Mouse (Mus musculus) liver, embryonic 16.5 days (tissue): ENCODE results near the gene Clec16a. TPM values are rescaled to one million over a fixed set of nuclear protein-coding genes. Genes with fewer than 3 reads are reported as not detected.

Experiments
- ATAC-seq: fragments of 200-750 bp; cut with Nextera tagmentation; 2 replicates; pipeline ENCODE4 v1.8.0; 2017; ENCODE audit warnings: low read depth, mild to moderate bottlenecking, moderate number of reproducible peaks, moderate library complexity
- H3K27ac ChIP-seq: fragments of 300-500 bp; sonication (generic); 2 replicates; pipeline ENCODE4 v1.5.1; 2014; ENCODE audit warnings: mild to moderate bottlenecking, low read length
- H3K27me3 ChIP-seq: fragments of 300-500 bp; sonication (generic); 2 replicates; pipeline ENCODE4 v1.6.1; 2014; ENCODE audit warnings: low read depth, low read length, mixed read lengths; ENCODE audit not compliant: control insufficient read depth, insufficient read depth
- H3K36me3 ChIP-seq: fragments of 300-500 bp; sonication (generic); 2 replicates; pipeline ENCODE4 v1.6.1; 2014; ENCODE audit warnings: mild to moderate bottlenecking; ENCODE audit not compliant: control insufficient read depth, insufficient read depth
- H3K4me1 ChIP-seq: fragments of 300-500 bp; sonication (generic); 2 replicates; pipeline ENCODE4 v1.6.1; 2014; ENCODE audit warnings: low read depth, low read length, mixed read lengths; ENCODE audit not compliant: control insufficient read depth
- H3K4me2 ChIP-seq: fragments of 300-500 bp; sonication (generic); 2 replicates; pipeline ENCODE4 v1.6.1; 2014; ENCODE audit warnings: low read depth, low read length, mixed read lengths
- H3K4me3 ChIP-seq: fragments of 300-500 bp; sonication (generic); 2 replicates; pipeline ENCODE4 v1.5.1; 2014; ENCODE audit warnings: low read depth, mild to moderate bottlenecking, low read length
- H3K9ac ChIP-seq: fragments of 300-500 bp; sonication (generic); 2 replicates; pipeline ENCODE4 v1.6.1; 2014; ENCODE audit warnings: low read depth, low read length
- H3K9me3 ChIP-seq: fragments of 300-500 bp; sonication (generic); replicated peaks from 2 replicates; pipeline ENCODE4 v1.6.1; 2016; ENCODE audit warnings: low read length; ENCODE audit not compliant: control insufficient read depth
- WGBS: fragments of 180-500 bp; shearing (Covaris S2); extraction: QIAGEN DNeasy Blood & Tissue Kit; methylation state at CpG from one replicate; pipeline ENCODE4 v1.1.7; 2014; ENCODE audit not compliant: insufficient replicate concordance; 5-methylcytosine and 5-hydroxymethylcytosine counted together
- polyA plus RNA-seq: library from polyadenylated mRNA; unstranded; fragments of >200 nt; fragmentation: Nextera tagmentation; extraction: Ambion mirVana; gene quantifications from 2 replicates; pipeline ENCODE4 v1.2.1, GENCODE M21; 2015

The Clec16a gene
- polyA plus RNA-seq, 1 experiment from 2014 or later = 11.1 TPM

DNA sequence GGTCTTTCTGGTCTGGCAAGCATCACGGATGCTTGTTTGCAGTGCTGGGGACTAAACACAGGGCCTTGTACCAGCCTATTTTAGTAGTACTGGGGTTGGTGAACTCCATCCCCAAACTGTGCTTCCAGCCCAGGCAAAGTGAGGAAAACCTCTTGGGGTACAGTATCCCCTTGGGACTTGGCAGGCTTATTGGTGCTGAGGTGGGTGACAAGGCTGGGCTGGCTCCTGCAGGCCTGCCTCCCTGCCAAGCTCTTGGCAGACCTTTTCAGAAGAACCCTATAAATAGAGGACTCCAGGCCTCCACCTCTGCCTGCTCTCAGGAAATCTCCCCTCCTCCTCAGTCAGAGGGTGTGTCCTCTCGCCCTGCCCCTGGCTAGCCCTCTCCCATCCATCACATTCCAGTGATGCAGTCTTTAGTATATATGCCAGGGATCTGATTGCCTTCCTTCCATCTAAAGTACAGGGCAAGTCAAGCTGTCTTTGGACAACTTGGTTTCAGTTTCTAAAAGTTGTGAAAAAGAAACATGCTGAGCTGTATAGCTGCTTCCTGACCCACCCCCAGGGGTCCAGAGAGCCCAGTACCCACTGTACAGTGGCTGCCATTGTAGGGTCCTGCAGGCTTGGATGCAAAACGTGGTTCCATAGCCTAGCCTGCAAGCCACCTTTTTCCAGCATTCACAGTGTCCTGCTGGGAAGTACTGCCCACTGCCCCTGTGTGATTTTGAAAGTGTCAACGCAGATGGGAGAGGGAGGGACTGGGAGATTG is 241.8 kb downstream of the Clec16a start:
- Histone ChIP-seq H3K9me3 (no peaks in the 10 kb centered on the region), H3K27me3 (peaks cover 26% of the 10 kb centered on the region), H3K36me3 (no peaks in the 10 kb centered on the region), H3K4me2 (peak overlapping the region; percentile 100), H3K4me3 (no peak overlapping the region), H3K4me1 (peaks cover 7% of the 10 kb centered on the region), H3K27ac (no peak overlapping the region), H3K9ac (no peak overlapping the region)
- ATAC-seq = no peak
- WGBS = 48% methylated on average over 4 of the region's 4 CpGs

DNA sequence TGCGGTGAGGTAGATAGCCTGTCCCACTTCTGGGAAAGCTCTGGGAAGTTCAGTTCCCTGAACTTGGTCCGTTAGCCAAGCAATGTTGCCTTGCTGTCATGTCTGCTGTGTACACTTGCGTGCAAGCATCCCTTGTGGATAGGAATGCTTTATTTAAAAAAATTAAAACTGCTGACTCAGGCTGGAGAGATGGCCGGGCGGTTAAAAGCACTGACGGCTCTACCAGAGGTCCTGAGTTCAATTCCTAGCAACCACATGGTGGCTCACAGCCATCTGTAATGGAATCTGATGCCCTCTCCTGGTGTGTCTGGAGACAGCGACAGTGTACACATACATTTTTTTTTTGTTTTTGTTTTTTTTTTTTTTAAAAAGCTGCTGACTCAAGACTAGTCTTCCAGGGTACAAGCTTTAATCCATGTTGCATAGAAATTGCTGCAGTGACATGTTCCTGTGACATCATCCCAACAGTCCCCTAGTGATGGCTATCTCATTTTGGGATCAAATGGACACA is 242.5 kb downstream of the Clec16a start:
- WGBS = 63% methylated on average over 7 of the region's 7 CpGs

DNA sequence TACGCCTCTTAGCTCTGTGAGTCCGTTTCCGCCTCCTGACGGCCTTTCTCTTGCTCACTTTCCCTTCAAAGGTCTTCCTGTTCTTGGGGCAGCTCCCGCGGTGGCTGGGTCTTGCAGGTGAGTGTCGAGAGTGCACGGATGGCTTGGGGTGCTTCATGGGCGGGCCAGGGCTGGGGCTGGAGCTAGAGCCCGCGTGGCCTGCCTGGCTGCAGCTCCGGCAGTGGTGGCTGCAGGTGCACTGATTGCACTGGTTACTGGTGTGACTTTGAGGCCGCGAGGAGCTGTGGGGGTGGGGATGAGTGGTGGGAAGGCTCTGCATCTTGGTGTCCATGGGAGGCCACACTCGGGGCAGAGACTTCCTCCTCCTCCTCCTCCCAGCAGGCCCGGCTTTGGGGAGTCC is 243.1 kb downstream of the Clec16a start, which contains the start of gene Tnp2:
Tnp2 (minus strand) TSS at position 390 of the 400 bp plus-strand sequence.
- Histone ChIP-seq H3K36me3 (no peaks in the 10 kb centered on the region), H3K9me3 (no peaks in the 10 kb centered on the region), H3K4me1 (peaks cover 7% of the 10 kb centered on the region), H3K4me3 (no peak within 1 kb of the TSS), H3K27me3 (peaks cover 18% of the 10 kb centered on the region), H3K27ac (no peak within 1 kb of the TSS), H3K9ac (no peak within 1 kb of the TSS), H3K4me2 (no peak within 1 kb of the TSS)
- 38% methylated on average over 16 of the region's 16 CpGs for whole genome bisulfite sequencing
- ATAC-seq = no peak

More for the DNA sequence above, 242.5 kb downstream of the Clec16a start:
- H3K27ac ChIP-seq = no peak overlapping the region
- no peaks in the 10 kb centered on the region for H3K9me3 ChIP-seq
- H3K4me3 ChIP-seq = no peak overlapping the region
- H3K27me3 ChIP-seq = peaks cover 24% of the 10 kb centered on the region
- ATAC-seq = no peak
- H3K9ac ChIP-seq = no peak overlapping the region
- no peaks in the 10 kb centered on the region for H3K36me3 ChIP-seq
- H3K4me2 ChIP-seq = no peak overlapping the region
- peaks cover 7% of the 10 kb centered on the region for H3K4me1 ChIP-seq

DNA sequence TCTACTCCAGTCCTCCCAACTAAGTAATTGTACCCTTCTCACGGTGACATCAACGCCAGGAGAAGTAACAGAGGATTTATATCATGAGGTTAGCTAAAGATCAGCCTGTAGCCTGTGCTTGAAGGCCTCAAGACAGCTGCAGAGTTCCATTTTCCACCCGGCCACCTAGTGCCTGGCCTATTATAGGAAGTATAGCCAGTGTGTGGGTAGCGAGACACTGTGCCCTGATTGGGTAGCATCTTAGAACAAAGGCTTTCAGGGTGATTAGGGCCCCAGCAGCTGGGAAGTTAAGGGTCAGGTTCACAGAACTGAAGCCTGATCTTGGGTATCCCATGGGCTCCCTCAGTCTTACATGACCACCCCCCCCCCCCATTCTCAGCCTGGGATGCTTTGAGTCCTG is 243.7 kb downstream of the Clec16a start:
- Histone ChIP-seq H3K9ac (no peak overlapping the region), H3K4me3 (no peak overlapping the region), H3K36me3 (no peaks in the 10 kb centered on the region), H3K27me3 (peaks cover 12% of the 10 kb centered on the region), H3K27ac (no peak overlapping the region), H3K4me1 (peaks cover 7% of the 10 kb centered on the region), H3K9me3 (no peaks in the 10 kb centered on the region), H3K4me2 (no peak overlapping the region)
- ATAC-seq = no peak
- WGBS = 47% methylated on average over 4 of the region's 4 CpGs

DNA sequence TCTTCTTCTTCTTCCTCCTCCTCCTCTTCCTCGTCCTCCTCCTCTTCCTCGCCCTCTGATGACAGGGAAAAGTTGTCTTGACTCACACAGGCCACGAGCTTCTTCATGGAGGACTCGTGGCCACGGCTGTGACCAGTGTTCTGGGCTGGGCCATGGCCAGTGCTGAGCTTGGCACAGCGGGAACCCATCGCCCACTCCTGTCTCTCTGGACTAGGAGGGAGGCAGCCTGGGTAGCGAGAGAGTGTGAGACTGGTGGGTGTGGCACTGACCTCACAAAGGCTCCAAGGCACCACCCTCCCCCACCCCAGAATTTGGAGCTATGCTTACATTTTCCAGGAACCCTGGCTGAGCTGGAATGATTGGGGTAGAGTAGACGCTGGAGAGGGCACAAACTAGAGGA is 245.6 kb downstream of the Clec16a start, which contains the start of gene Prm3:
Prm3 (minus strand) TSS at position 213 of the 400 bp plus-strand sequence.
- Histone ChIP-seq H3K36me3 (no peaks in the 10 kb centered on the region), H3K4me2 (no peak within 1 kb of the TSS), H3K9ac (no peak within 1 kb of the TSS), H3K27ac (no peak within 1 kb of the TSS), H3K9me3 (no peaks in the 10 kb centered on the region), H3K27me3 (no peaks in the 10 kb centered on the region), H3K4me3 (no peak within 1 kb of the TSS), H3K4me1 (peaks cover 3% of the 10 kb centered on the region; the same call in 1 of the 2 replicates)
- ATAC-seq = no peak
- 48% methylated on average over 9 of the region's 9 CpGs for WGBS

Other genes with a start within 250 kb of the Clec16a start
- gene Emp2, start 231.4 kb upstream of the Clec16a start, polyA plus RNA-seq = 5.8 and 6.7 TPM in 2 replicates
- 0.11 and 0.17 TPM in 2 replicates for gene Tekt5, start 149.8 kb upstream of the Clec16a start, polyA plus RNA-seq
- gene Nubp1, start 133.4 kb upstream of the Clec16a start, polyA plus RNA-seq = 23.9 and 26.4 TPM in 2 replicates
- gene Tvp23a, start 98.0 kb upstream of the Clec16a start, polyA plus RNA-seq = 0.47 and 0.51 TPM in 2 replicates
- gene Ciita, start 65.3 kb upstream of the Clec16a start, polyA plus RNA-seq = 0.13 and 0.18 TPM in 2 replicates
- gene Dexi, start 2.3 kb upstream of the Clec16a start, polyA plus RNA-seq = 1.1 and 1.7 TPM in 2 replicates
- gene Socs1, start 240.2 kb downstream of the Clec16a start, polyA plus RNA-seq = 0.72 and 0.77 TPM in 2 replicates
- gene Tnp2, start 243.3 kb downstream of the Clec16a start, polyA plus RNA-seq = not detected in 2 replicates
- not detected in 2 replicates for gene Prm3, start 245.6 kb downstream of the Clec16a start, polyA plus RNA-seq